Comparison of ENCODE assay signal across 7 mouse cellular contexts in the genomic region with DNA sequence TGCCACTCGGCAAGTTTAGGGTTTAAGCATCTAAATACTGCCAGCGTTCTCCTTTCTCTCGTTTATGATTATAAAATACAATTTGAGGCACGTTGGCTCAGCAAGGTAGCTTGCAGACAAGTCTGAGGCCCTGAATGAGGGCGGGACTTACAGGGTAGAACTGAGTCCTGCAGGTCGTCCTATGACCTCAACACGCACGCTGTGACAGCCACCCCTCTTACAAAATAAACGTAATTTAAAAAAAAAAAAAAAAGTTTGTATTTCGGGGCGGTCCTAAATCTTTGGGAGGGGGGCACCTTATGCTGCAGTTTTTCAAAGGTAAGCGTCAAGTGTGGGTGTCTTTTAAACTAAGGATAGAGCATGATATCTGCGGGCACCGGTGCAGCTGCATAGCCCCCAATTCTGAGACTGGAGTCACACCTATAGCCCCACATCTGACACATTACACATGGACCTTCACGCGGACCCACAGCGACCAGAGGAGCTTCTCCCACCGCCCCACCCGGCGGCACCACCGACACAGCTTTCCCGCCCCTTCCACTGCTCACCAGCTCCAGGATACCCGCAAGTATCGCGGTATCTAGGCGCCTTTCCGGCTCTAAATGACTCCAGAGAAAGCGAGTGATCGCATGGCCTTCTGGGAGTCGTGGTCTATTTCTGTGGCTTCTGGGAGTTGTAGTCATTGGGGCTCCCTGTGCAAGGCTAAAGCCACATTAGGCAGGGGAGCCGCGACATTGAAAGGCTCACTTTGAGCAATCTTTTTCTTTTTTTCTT. TPM values are rescaled to one million over a fixed set of nuclear protein-coding genes. Genes with fewer than 3 reads are reported as not detected.
DNase-seq lines count a peak whose midpoint lies in the region; ATAC-seq lines count a peak whose summit lies in the region.

TSS of gene Ppcdc (minus strand) at position 603 of the 774 bp plus-strand sequence.

- peak; percentile 98 for ATAC-seq in intestine, embryonic 16.5 days
- peak; percentile 97 for ATAC-seq in midbrain, embryonic 11.5 days (ENCODE audit: low FRiP score)

- 2% methylated on average over 32 of the region's 32 CpGs for WGBS in intestine, embryonic 16.5 days
- WGBS in midbrain, embryonic 11.5 days = 3% methylated on average over 32 of the region's 32 CpGs

- intact Hi-C loops in left cerebral cortex, postnatal 36 days (cut with DNase I) = no loop called here

- H3K27me3 ChIP-seq in intestine, embryonic 16.5 days (replicated peaks; ENCODE audit: control insufficient read depth, insufficient read depth, low read length) = no peaks in the 10 kb centered on the region
- no peaks in the 10 kb centered on the region for H3K27me3 ChIP-seq in midbrain, embryonic 11.5 days (ENCODE audit: control insufficient read depth, insufficient read depth, low read length)

- peak within 1 kb of the TSS; percentile 62 for H3K27ac ChIP-seq in intestine, embryonic 16.5 days (ENCODE audit: low read length)
- H3K27ac ChIP-seq in midbrain, embryonic 11.5 days (ENCODE audit: low read depth, low read length) = no peak within 1 kb of the TSS

- no peaks in the 10 kb centered on the region; the same call in 1 of the 2 replicates for H3K4me1 ChIP-seq in intestine, embryonic 16.5 days (ENCODE audit: control insufficient read depth, insufficient read depth, low read length)
- H3K4me1 ChIP-seq in midbrain, embryonic 11.5 days (ENCODE audit: control insufficient read depth, insufficient read depth, low read length) = no peaks in the 10 kb centered on the region; the same call in 1 of the 2 replicates

- peak; percentile 95 for DNase-seq in adrenal gland, adult 8-10 months
- peak; percentile 90 for DNase-seq in embryo, embryonic 9.5 days (ENCODE audit: extremely low spot score)
- peak; percentile 76 to 89 for DNase-seq in gastrocnemius, postnatal 4 days (ENCODE audit: low spot score in 2 of 2)
- DNase-seq in left cerebral cortex, postnatal 36 days (ENCODE audit: low spot score in 2 of 2) = peak; percentile 90 to 91
- peak; percentile 96 for DNase-seq in midbrain, embryonic 11.5 days (ENCODE audit: low spot score, missing footprints)
- peak; percentile 96 for DNase-seq in skeletal muscle tissue, adult 2 months (ENCODE audit: low read depth, low spot score)

- peak within 1 kb of the TSS; percentile 70 for H3K4me2 ChIP-seq in intestine, embryonic 16.5 days (ENCODE audit: low read depth, low read length)
- H3K4me2 ChIP-seq in midbrain, embryonic 11.5 days = peak within 1 kb of the TSS; percentile 70

- peak within 1 kb of the TSS; percentile 75 for H3K9ac ChIP-seq in intestine, embryonic 16.5 days (ENCODE audit: low read depth, low read length)
- H3K9ac ChIP-seq in midbrain, embryonic 11.5 days (ENCODE audit: low read length) = peak within 1 kb of the TSS; percentile 84

- H3K36me3 ChIP-seq in intestine, embryonic 16.5 days (ENCODE audit: control insufficient read depth, insufficient read depth, low read length) = no peaks in the 10 kb centered on the region
- H3K36me3 ChIP-seq in midbrain, embryonic 11.5 days (ENCODE audit: control insufficient read depth, insufficient read depth, low read length) = no peaks in the 10 kb centered on the region

- no peaks in the 10 kb centered on the region for H3K9me3 ChIP-seq in intestine, embryonic 16.5 days (ENCODE audit: control insufficient read depth, low read length)
- H3K9me3 ChIP-seq in midbrain, embryonic 11.5 days (ENCODE audit: control insufficient read depth, low read length) = no peaks in the 10 kb centered on the region

- H3K4me3 ChIP-seq in intestine, embryonic 16.5 days (ENCODE audit: low read length) = peak within 1 kb of the TSS; percentile 54
- H3K4me3 ChIP-seq in midbrain, embryonic 11.5 days (ENCODE audit: low read depth, low read length) = peak within 1 kb of the TSS; percentile 41

RNA-seq across cellular contexts. Expression of gene Ppcdc, which starts in this region (rescaled TPM):
- total RNA-seq in adrenal gland, adult 8-10 months (2022) = 10 to 100 TPM; 20.8 to 35.1 (median 25.2) TPM
- 10 to 100 TPM in 1 of 2 experiments, 1 to 10 TPM in 1; 8.3 to 11.7 TPM for total RNA-seq in gastrocnemius, postnatal 4 days (2021)
- polyA plus RNA-seq in intestine, embryonic 16.5 days (2015; fragmentation: Nextera tagmentation; extraction: Ambion mirVana) = 25.2 and 29.4 TPM in 2 replicates
- total RNA-seq in left cerebral cortex, postnatal 36 days (2021) = 10 to 100 TPM; 13.8 to 16.6 TPM
- 18.6 and 22.9 TPM in 2 replicates for polyA plus RNA-seq in midbrain, embryonic 11.5 days (2014; fragmentation: Nextera tagmentation; extraction: Ambion mirVana)
